Mouse (Mus musculus): ENCODE measurements around the gene Olfm2. TPM values are rescaled to one million over a fixed set of nuclear protein-coding genes. Genes with fewer than 3 reads are reported as not detected.

The Olfm2 gene
- 3.1 TPM in 1 of 2 replicates, not detected in the other for total RNA-seq (2014; rRNA removed; ENCODE audit: low replicate concordance)
- polyA plus RNA-seq (2015; fragmentation: Nextera tagmentation; extraction: Ambion mirVana) = 0.20 and 0.34 TPM in 2 replicates

GRCm38 (mm10) chr9:20746017-20746660, at the start of gene Olfm2:
Gene Olfm2 (minus strand): TSS chr9:20746349.
- ATAC-seq (ENCODE audit: insufficient read depth, low read depth) (peak; percentile 11), DNase-seq (ENCODE audit: low spot score) (no peak)
- Histone ChIP-seq H3K4me3 (ENCODE audit: low read depth, low read length) (peak within 1 kb of the TSS; percentile 29), H3K36me3 (replicated peaks; ENCODE audit: control insufficient read depth, insufficient read depth, low read length) (no peaks in the 10 kb centered on the region), H3K4me2 (ENCODE audit: low read depth, low read length) (peak within 1 kb of the TSS; percentile 62), H3K9ac (replicated peaks; ENCODE audit: low read depth, low read length) (no peak within 1 kb of the TSS), H3K9me3 (replicated peaks; ENCODE audit: control insufficient read depth, low read length) (no peaks in the 10 kb centered on the region), H3K27me3 (ENCODE audit: control insufficient read depth, insufficient read depth, low read length) (peaks cover 58% of the 10 kb centered on the region), H3K27ac (ENCODE audit: low read depth) (no peak within 1 kb of the TSS), H3K4me1 (ENCODE audit: control insufficient read depth, insufficient read depth) (no peaks in the 10 kb centered on the region)
- 2% methylated on average over 34 of the region's 50 CpGs for WGBS
- no peak for TF ChIP-seq CTCF (IDR thresholded peaks at IDR 0.05; ENCODE audit: low read depth)
- TF ChIP-seq EP300 (IDR thresholded peaks at IDR 0.05; ENCODE audit: low read depth) = no peak

DNA sequence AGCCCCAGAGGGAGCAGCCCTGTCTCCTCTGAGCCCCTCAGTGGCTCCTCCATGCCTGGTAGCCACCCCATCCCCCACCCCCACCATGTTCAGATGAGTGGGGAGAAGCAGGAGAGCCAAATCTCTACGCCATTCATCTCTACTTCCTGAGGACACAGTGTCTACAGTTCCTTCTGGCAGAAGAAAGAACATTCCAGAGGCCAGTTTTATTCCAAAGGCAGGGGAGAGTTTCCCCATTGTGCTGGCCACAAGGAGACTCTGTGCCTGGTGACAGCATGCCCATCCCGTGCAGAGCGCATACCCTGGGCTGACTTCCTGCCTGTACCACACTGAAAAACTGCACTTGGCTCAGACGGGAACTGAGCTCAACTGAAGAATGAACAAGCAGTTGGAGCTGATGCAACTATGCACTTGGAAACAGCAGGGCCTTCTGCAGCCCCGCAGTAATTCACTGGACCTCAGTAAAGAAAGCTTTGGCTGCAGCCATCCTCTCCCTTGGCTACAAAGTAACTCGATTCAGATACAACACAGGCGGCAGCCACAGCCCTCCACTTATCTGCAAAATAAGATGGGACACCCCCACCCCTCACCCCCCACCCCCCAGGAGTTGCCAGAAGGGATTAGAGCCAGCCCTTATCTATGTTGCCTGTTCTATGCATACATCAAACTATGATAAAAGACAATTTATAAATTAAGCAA, 48.1 kb upstream of the Olfm2 start:
- Histone ChIP-seq H3K4me3 (ENCODE audit: low read depth, low read length) (no peak overlapping the region), H3K27me3 (ENCODE audit: control insufficient read depth, insufficient read depth, low read length) (no peaks in the 10 kb centered on the region), H3K4me2 (ENCODE audit: low read depth, low read length) (no peak overlapping the region), H3K36me3 (replicated peaks; ENCODE audit: control insufficient read depth, insufficient read depth, low read length) (no peaks in the 10 kb centered on the region), H3K9me3 (replicated peaks; ENCODE audit: control insufficient read depth, low read length) (no peaks in the 10 kb centered on the region), H3K4me1 (ENCODE audit: control insufficient read depth, insufficient read depth) (no peaks in the 10 kb centered on the region), H3K27ac (ENCODE audit: low read depth) (peak overlapping the region; percentile 67), H3K9ac (replicated peaks; ENCODE audit: low read depth, low read length) (no peak overlapping the region)
- DNase-seq (ENCODE audit: low spot score) = peak; percentile 61
- TF ChIP-seq EP300 (IDR thresholded peaks at IDR 0.05; ENCODE audit: low read depth) (no peak), CTCF (IDR thresholded peaks at IDR 0.05; ENCODE audit: low read depth) (no peak)
- 13% methylated on average over 7 of the region's 7 CpGs for WGBS
- peak; percentile 84 for ATAC-seq (ENCODE audit: insufficient read depth, low read depth)

DNA sequence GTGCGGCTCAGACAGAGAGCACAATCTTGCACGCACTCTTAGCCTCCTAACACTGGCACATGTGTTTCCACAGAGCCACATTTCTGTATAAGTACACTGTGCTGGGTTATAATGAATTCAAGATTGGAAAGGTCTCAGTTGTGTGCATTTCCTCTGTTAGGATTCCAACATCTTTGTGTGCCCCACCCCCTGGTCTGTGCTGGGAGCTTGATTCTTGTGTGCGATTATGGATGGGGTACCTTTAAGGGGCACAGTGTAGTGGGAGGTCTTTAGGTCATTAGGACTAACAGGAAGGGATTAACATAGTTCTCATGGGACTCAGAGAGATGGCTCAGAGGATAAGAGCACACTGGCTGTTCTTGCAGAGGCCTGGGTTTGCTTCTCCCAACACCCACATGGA, 44.2 kb upstream of the Olfm2 start:
- Histone ChIP-seq H3K4me3 (ENCODE audit: low read depth, low read length) (no peak overlapping the region), H3K36me3 (replicated peaks; ENCODE audit: control insufficient read depth, insufficient read depth, low read length) (no peaks in the 10 kb centered on the region), H3K4me1 (ENCODE audit: control insufficient read depth, insufficient read depth) (no peaks in the 10 kb centered on the region), H3K27ac (ENCODE audit: low read depth) (no peak overlapping the region), H3K9me3 (replicated peaks; ENCODE audit: control insufficient read depth, low read length) (no peaks in the 10 kb centered on the region), H3K27me3 (ENCODE audit: control insufficient read depth, insufficient read depth, low read length) (no peaks in the 10 kb centered on the region), H3K9ac (replicated peaks; ENCODE audit: low read depth, low read length) (no peak overlapping the region), H3K4me2 (ENCODE audit: low read depth, low read length) (no peak overlapping the region)
- DNase-seq (ENCODE audit: low spot score) = no peak
- TF ChIP-seq CTCF (IDR thresholded peaks at IDR 0.05; ENCODE audit: low read depth) (no peak), EP300 (IDR thresholded peaks at IDR 0.05; ENCODE audit: low read depth) (no peak)
- no peak for ATAC-seq (ENCODE audit: insufficient read depth, low read depth)
- 62% methylated on average over 3 of the region's 3 CpGs for WGBS

DNA sequence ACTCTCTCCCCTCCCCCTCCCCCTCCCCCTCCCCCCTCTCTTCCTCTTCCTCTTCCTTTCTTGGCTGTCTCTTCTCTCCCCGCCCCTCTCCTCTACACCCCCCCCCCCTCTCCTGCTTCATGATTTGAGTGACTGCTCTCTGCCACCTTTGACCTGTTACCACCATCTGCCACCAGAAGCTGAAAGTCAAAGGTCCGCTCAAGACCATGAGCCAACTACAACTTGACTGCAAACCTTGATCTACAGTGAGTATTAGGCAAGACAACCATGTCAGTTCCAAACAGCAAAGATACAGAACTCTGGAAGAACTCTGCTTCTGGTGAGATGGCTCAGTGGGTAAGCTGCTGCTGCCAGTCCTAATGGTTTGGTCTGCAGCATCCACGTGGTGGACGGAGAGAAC, 43.5 kb upstream of the Olfm2 start:
- no peak for DNase-seq (ENCODE audit: low spot score)

DNA sequence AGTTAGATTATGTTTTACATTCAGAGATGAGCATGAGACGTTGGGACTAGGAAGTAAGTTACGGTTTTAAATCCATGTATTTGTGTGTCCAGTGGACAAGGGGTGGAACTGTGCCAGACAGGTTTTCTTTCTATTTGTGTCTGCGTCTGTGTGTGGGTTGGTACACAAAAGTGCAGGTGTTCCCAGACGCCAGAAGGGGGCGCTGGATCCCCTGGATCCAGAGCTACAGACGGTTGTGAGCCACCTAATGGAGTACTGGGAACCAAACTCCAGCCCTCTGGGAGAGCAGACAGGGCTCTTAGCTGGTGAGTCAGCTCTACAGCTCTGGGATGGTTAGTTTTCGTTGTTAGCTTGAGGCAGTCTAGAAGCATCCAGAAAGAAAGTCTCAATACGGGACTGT, 41.8 kb upstream of the Olfm2 start:
- Histone ChIP-seq H3K9ac (replicated peaks; ENCODE audit: low read depth, low read length) (no peak overlapping the region), H3K9me3 (replicated peaks; ENCODE audit: control insufficient read depth, low read length) (no peaks in the 10 kb centered on the region), H3K27ac (ENCODE audit: low read depth) (no peak overlapping the region), H3K36me3 (replicated peaks; ENCODE audit: control insufficient read depth, insufficient read depth, low read length) (no peaks in the 10 kb centered on the region), H3K4me2 (ENCODE audit: low read depth, low read length) (no peak overlapping the region), H3K4me3 (ENCODE audit: low read depth, low read length) (no peak overlapping the region), H3K27me3 (ENCODE audit: control insufficient read depth, insufficient read depth, low read length) (no peaks in the 10 kb centered on the region), H3K4me1 (ENCODE audit: control insufficient read depth, insufficient read depth) (no peaks in the 10 kb centered on the region)
- no peak for TF ChIP-seq EP300 (IDR thresholded peaks at IDR 0.05; ENCODE audit: low read depth)
- TF ChIP-seq CTCF (IDR thresholded peaks at IDR 0.05; ENCODE audit: low read depth) = no peak
- DNase-seq (ENCODE audit: low spot score) (no peak), ATAC-seq (ENCODE audit: insufficient read depth, low read depth) (no peak)
- WGBS = 68% methylated on average over 8 of the region's 8 CpGs

More for the DNA sequence above, 43.5 kb upstream of the Olfm2 start:
- no peak overlapping the region for H3K4me3 ChIP-seq (ENCODE audit: low read depth, low read length)
- 73% methylated on average over 3 of the region's 4 CpGs for WGBS
- no peaks in the 10 kb centered on the region for H3K9me3 ChIP-seq (replicated peaks; ENCODE audit: control insufficient read depth, low read length)
- H3K4me1 ChIP-seq (ENCODE audit: control insufficient read depth, insufficient read depth) = no peaks in the 10 kb centered on the region
- ATAC-seq (ENCODE audit: insufficient read depth, low read depth) = no peak
- TF ChIP-seq CTCF (IDR thresholded peaks at IDR 0.05; ENCODE audit: low read depth) = no peak
- no peak for TF ChIP-seq EP300 (IDR thresholded peaks at IDR 0.05; ENCODE audit: low read depth)
- no peaks in the 10 kb centered on the region for H3K36me3 ChIP-seq (replicated peaks; ENCODE audit: control insufficient read depth, insufficient read depth, low read length)
- H3K27ac ChIP-seq (ENCODE audit: low read depth) = no peak overlapping the region
- no peaks in the 10 kb centered on the region for H3K27me3 ChIP-seq (ENCODE audit: control insufficient read depth, insufficient read depth, low read length)
- no peak overlapping the region for H3K9ac ChIP-seq (replicated peaks; ENCODE audit: low read depth, low read length)
- no peak overlapping the region for H3K4me2 ChIP-seq (ENCODE audit: low read depth, low read length)
